Mouse (Mus musculus) fat pad, adult 2 months (tissue): Measurements from ENCODE around the gene Ehd1.

Experiments used
- DNase-seq: peaks from one replicate; pipeline ENCODE4 v3.0.0-alpha.2; 2011; ENCODE audit warnings: low read depth, low spot score; ENCODE audit errors: extremely low read depth

The Ehd1 gene

GRCm38 (mm10) chr19:6349215-6349983, 72.9 kb downstream of the Ehd1 start:
- DNase-seq: no peak
